Mouse (Mus musculus): ENCODE data around the gene Kcnc4. TPM values are rescaled to one million over a fixed set of nuclear protein-coding genes. Genes with fewer than 3 reads are reported as not detected.

Kcnc4 gene
- total RNA-seq, 2 experiments from 2014 or later: 62.5 to 66.4 TPM

DNA sequence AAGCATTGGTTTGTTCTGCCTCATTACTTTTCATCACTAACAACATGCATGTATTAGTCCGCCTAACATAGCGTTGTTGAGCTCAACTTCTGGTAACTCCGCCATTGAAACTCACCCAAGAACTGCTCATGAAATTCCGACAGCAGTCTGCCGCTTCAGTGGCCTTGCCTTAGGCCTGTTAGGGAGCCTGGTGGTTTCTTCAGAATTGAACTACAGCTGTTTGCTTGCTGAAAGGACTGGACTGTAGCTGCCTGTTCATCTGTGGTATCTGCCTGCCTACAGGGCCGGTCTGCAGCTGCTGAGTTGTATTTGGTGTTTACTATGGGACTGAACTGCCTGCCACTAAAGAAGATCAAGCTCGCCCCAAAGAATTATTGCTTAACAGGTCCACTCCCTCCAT, 58.0 kb downstream of the Kcnc4 start:
- intact Hi-C loops (cut with DNase I): no loop called here
- no peak for DNase-seq (ENCODE audit: low spot score in 2 of 2)

DNA sequence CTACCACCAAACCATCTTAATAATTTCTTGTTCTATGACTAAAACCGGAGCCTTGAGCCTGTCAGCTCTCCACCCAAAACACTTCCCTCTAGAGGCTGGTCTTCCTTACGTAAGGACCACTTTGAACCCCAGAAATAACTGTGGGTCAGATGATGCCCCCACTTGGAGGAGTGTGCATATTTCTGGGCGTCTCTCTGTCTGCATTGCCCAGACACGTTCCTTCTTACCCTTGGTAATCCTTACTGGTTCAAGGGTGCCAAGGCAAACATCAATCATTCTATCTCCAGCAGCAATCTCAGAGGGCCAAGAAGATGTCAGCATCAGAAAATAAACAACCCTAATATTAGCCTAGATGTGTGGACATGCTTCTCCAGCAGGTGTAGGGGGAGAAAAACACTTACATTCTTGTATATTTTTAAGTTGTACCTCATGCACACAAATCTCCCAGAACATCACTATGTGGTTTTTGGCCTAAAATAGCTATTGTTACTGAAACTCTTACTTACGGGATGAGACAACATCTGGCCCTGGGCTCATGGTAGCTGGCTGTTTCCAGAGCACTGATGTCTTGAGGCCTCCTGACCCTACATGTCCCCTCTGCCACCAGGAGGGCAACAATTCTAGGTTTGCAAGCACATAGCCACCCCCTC, 59.2 kb downstream of the Kcnc4 start:
- no peak for DNase-seq (ENCODE audit: low spot score in 2 of 2)
- intact Hi-C loops (cut with DNase I): no loop called here

DNA sequence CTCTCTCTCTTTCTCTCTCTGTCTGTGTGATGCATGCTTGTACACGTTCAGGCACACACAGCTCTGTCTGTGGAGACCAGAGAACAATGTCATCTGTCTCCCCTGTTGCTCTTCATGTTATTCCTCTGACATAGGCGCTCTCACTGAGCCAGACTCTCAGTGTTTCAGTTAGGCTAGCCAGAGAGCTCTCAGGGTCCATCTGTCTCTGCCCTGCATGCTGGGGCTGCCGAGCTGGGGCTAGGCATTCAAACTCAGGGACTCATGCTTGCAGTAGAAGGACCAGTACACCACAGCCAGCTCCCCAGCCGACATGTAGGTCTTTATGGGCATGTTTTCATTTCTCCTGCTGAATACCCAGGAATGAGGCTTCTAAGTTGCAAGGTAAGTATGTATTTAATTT, 68.2 kb downstream of the Kcnc4 start:
- no peak for DNase-seq (ENCODE audit: low spot score in 2 of 2)
- intact Hi-C loops (cut with DNase I): no loop called here

Other genes starting within 250 kb of the Kcnc4 start
- gene Cym, start 237.8 kb downstream of the Kcnc4 start, total RNA-seq (2021): not detected
- not detected for gene A630076J17Rik, start 228.9 kb downstream of the Kcnc4 start, total RNA-seq (2021)
- under 1 TPM in 1 of 2 experiments, not detected in 1; 0.18 TPM for gene Prok1, start 219.8 kb downstream of the Kcnc4 start, total RNA-seq (2021)
- 10 to 100 TPM; 66.9 to 73.0 TPM for gene Lamtor5, start 180.7 kb downstream of the Kcnc4 start, total RNA-seq (2021)
- gene Slc16a4, start 168.3 kb downstream of the Kcnc4 start, total RNA-seq (2021): 1 to 10 TPM; 1.7 TPM
- gene Rbm15, start 125.9 kb downstream of the Kcnc4 start, total RNA-seq (2021): 10 to 100 TPM; 24.2 to 28.2 TPM
- gene Slc6a17, start 58.5 kb upstream of the Kcnc4 start, total RNA-seq (2021): 100 to 1,000 TPM; 396 to 412 TPM
- gene Ubl4b, start 95.5 kb upstream of the Kcnc4 start, total RNA-seq (2021): under 1 TPM in 1 of 2 experiments, not detected in 1; 0.23 TPM
- under 1 TPM; 0.87 to 0.94 TPM for gene Alx3, start 135.5 kb upstream of the Kcnc4 start, total RNA-seq (2021)
- gene Gm10961, start 171.8 kb upstream of the Kcnc4 start, total RNA-seq (2021): not detected
- 10 to 100 TPM; 58.3 to 63.6 TPM for gene Strip1, start 172.1 kb upstream of the Kcnc4 start, total RNA-seq (2021)
- gene Ahcyl1, start 237.0 kb upstream of the Kcnc4 start, total RNA-seq (2021): 100 to 1,000 TPM; 324 to 332 TPM